Mouse (Mus musculus): ENCODE results near the gene Krtcap2.

Krtcap2 gene

DNA sequence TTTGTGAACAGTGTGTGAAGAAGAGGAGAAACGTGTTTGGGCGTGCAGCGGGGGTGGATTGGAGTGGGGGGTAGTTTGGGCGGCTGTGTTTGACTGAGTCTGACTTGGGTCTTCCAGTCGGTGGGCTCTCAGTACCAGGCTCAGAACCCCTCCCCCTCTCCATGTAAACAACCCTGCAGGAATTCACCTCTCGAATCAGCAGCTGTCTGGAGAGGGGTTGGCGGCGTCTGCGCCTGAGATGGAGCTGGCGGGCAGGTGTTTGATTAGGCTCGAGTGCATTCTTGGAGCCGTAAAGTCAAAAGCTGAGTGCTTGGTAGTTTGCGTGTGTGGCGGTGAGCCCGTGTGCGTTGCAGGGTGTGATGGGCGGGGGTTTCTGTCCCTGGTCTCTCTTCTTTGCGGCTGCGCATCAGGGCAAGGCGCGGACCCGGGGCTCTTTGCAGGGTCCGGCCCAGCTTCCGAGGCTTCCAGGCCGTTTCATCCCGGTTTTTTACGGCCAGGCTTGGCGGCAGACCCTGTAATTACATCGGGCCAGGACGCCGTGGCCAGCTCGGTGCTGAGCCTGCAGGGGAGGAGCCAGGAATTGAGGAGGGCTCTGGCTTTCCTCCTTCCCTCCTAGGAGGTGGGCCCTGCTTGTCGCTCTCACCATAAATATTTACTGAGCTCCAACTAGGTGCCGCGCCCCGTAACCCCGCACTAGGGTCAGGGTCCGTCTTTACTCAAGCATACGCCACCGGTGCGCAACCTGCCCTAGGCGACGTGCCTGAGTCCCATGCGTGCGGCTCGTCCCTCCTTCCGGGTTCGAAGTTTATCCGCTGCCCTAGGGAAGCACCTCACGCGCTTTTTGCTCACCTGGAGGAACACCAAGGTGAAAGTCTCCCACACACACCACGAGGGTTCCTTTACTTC, 35.1 kb downstream of the Krtcap2 start, which contains the start of gene Efna1:
TSS of gene Efna1 (minus strand) at position 537 of the 906 bp plus-strand sequence.
- DNase-seq (ENCODE audit: low spot score in 2 of 2), result peak; percentile 52 to 58

DNA sequence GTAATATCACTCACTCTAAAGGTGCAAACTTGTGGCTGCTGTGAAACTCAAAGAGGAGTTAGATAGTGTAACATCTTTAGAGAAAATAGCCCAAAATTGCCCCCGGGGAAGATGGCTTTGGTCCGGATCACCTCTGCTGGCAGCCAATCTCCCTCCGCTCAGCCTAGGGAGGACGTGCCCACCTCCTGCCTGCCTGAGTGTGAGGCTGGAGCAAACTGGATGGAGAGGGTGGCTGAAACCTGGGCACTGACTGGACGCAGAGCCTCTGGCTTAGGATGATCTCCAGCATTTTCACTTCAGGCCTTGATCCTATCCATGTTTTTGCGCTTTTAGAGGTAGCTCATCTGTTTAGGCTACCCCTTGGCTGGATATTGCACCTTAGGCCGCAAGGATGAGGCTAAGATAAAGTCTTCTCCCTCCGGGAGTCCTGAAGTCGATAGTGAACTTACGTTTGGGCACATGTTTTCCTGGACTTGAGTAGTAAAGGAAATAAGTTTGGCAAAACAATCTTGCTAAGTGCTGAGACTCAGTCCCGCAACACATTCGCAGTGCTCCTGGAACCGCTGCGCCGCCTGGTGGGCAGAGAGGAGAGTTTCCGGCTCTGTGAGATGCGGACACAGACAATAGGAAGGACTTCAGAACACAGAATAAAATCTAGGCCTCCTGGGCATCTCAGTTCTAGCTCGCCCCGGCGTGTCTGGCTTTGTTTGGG, 36.0 kb downstream of the Krtcap2 start:
- DNase-seq (ENCODE audit: low spot score in 2 of 2), result peak; percentile 84 to 90

DNA sequence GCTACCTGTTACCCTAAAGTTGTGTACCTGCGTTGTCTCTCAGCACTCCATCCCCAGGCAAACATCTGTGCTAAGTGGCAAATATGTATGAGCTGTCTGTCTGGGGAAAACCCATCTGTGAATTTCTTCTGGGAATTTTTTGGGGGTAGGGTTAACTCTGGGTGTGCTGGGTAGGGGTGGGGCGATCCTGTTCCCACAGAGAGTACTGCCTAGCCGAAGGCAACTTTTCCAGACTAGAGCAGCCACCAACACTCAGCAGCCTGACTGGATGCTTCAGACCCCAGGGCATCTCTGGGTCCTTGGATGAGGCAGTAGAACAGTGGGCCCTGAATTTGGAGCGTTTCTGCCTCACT, 36.5 kb downstream of the Krtcap2 start:
- DNase-seq (ENCODE audit: low spot score in 2 of 2), result no peak

DNA sequence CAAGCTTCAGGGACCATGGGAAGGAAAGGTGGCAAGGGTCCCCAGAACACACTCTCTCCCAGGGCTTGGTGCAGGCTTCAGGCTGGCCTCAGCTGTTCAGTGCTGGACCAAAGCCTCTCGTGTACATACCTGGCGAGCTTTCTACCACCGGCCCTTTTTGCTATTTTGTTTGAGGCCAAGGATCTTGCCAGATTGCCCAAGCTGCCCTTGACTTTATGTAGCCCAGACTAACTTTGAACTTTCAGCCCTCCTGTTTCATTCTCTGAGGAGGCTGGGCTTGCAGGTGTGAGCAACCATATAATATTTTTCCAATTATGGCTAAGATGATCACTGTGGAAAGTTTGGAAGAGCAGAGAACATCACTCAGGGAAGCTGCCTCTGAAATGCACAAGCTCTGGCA, 38.5 kb downstream of the Krtcap2 start:
- DNase-seq (ENCODE audit: low spot score in 2 of 2), result no peak

DNA sequence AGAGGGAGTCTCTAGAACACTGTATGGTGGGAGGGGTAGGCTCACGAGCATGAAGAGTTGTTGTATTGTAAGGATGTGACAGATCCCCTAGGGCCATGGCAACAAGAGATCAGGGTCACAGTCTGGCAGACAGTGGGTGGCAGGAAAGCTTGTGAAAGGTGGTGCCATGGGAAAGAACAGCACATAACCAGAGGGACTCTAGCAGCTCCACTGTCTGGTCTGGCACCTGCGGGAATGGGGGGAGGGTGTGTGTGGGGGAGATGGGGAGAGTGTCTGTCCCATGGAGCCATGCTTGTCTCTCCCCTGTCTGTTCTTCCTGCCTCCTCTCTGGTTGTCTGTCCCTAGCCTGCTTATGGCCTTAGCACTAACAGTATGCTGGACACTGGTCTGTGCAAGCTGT, 39.8 kb downstream of the Krtcap2 start:
- DNase-seq (ENCODE audit: low spot score in 2 of 2), result no peak

DNA sequence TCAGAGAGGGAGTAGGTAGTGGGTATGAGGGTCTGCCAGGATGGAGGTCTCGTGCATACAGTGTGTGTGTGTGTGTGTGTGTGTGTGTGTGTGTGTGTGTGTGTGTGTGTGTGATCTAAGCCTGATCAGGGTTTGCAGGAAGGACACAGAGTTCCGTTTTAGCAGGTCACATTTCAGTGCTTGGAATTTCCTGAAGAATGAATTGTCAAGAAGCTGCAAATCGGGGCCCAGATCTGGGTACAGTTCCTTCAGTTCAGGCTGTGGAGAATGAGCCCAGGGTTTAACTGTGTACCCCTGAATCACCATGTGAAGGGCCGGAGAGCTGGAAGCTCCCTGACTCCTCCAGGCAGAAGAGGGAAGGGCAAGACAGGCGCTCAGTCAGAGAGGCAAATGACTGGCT, 41.5 kb downstream of the Krtcap2 start:
- DNase-seq (ENCODE audit: low spot score in 2 of 2), result no peak

DNA sequence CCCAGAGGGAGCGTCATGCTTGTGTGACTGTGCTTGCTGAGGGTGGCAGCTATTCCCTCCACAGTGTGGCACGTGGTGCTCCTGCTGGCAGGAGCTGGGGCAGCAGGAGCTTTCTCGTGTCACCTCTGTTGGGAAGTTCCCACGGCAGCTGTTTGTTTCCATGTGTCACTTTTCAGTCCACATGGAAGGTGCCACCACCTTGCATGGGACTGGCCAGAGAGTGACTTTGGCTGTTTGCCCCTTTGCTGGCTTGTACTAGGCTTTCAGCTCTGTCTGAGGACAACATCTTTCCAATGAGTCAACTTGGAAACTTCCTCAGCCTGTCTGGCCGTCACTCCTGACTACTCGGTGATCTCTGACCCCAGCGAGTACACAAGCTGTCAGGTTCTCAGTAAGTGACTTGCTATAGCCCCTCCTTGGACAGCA, 42.8 kb downstream of the Krtcap2 start:
- DNase-seq (ENCODE audit: low spot score in 2 of 2), result no peak

DNA sequence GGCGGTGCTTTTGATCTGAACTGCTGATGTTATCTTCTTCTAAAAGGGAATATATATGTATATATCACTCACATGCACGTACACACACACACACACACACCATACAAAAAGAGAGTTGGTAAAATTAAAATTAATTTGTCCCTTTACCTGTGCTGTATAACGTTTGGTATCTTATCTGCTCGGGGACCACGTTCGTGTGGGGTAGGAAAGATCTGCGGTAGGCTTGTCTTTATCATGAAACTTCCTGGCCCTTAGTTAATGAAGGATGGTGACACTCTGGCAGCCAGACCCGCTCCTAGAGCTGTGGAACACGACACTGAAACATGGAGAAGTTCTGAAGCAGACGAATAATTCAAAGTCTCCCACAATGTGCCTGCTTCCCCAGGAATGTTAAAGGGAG, 46.1 kb downstream of the Krtcap2 start:
- no peak for DNase-seq (ENCODE audit: low spot score in 2 of 2)

DNA sequence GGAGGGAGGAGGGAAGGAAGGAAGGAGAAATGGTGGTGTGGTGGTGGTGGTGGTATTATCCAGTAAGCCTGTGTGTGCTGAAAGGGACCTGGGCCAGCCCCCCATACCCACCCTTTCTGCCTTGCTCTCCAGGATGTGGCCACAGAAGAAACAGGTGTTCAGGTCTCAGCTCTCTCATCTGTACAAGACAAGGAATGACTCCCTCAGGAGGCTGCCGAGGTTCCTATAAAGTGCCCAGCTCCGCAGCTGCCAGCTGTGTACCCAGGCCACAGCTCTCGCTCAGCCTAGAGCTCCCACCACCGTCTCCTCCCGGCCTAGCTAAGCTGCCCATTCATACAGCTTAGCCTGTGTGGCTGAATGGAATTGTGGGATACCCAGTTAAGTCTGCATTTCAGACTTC, 46.5 kb downstream of the Krtcap2 start:
- DNase-seq (ENCODE audit: low spot score in 2 of 2), result no peak

DNA sequence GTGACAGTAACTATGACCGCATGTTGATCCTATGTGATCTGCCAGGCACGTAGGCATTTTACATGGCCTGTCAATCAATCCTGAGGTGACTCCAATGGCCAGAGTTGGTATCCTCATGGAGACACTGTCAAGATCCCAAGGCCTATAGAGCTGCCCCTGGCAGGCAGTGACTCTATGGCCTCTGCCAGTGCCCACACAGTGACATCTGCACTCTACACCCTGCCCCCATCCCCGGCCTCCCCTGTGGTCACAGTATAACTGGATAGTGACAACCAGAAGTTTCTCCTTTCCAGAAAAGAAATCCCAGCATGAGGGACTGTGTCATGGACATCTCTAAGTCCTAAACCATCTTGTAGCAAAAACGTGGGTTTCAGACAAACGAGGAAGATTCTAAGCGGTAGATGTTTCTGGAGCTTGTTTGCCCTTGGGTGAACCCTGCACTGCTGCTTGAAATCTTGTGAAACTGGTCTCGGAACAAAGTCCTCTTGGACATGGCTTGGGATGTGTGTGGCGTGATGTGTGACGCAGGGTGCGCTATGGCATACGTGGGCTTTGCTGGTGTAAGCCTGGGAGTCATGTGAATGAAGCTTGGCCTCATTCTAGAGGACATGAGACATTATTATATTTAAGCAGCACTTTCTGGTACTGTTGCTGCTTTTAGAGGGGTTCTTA, 47.6 kb downstream of the Krtcap2 start:
- no peak for DNase-seq (ENCODE audit: low spot score in 2 of 2)

DNA sequence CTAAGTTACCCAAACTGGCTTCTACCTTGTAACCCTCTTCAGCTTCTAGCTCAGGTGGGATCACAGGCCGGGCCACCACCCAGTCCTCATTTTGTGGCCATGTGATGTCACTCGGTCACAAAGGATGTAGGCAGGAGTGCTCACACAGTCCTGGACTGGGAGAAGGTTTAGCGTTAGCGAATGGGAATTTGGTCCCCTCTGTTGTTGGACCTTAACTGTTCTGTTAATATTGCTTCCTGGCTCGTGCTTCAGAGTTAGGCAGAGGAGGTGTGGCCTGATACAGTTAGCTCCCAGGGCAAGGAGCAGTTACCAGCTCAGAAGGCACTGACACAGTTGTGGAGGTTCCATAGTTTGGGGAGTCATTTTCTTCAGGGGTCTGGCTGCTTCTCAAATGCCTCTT, 48.4 kb downstream of the Krtcap2 start:
- no peak for DNase-seq (ENCODE audit: low spot score in 2 of 2)

DNA sequence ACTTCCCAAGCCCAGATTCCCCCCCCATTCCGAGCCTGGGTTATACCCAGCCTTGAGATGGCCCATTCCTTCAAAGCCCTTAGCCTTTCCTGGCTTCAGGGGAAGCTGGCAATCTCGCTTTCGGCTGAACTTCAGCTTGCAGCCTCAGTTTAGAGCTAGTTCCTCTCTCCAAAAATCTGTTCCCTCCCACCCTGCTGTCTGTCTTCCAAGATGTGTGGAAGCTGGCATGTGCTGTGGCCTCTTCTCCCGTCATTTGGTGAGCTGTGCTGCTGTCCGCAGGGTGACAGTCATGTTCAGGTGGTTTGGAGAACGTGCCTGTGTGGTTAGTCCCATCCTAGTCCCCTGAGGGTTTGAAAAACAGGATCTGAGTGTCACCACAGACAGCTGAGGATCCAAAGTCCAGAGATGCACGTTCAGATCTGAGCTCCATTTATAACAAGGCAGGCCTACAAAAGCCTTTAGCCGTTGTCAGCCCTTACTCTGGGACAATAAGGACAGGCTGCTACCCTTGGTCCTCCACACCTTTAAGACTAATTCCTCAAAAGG, 50.0 kb downstream of the Krtcap2 start:
- DNase-seq (ENCODE audit: low spot score in 2 of 2), result no peak

DNA sequence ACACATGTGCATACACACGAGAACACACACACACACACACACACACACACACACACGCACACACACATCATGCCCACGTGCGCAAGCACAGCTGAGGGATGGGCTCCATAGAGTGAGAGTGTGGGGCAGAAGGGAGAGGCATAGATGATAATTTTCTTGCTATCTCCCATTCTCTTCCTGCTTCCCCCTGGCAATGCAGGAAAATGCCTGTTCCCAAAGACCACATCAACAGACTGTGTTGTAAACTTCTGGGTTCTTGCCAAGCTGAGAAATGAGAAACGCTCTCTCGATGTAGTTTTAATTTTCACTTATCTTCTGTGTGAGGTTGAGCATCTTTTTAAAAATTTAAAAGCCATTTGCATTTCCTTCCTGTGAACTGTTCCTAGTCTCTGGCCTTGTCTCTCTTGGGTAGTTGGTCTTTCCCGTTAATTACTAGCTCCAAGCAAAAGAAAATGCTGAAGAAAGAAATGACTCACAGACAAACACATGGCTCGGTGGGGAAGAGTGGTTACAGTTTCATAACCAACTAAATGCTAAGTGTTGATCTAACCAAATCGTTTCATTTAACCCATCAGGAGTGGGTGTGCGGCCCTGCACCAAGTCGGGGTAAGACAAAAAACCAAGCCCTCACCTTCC, 51.1 kb downstream of the Krtcap2 start:
- DNase-seq (ENCODE audit: low spot score in 2 of 2), result no peak

DNA sequence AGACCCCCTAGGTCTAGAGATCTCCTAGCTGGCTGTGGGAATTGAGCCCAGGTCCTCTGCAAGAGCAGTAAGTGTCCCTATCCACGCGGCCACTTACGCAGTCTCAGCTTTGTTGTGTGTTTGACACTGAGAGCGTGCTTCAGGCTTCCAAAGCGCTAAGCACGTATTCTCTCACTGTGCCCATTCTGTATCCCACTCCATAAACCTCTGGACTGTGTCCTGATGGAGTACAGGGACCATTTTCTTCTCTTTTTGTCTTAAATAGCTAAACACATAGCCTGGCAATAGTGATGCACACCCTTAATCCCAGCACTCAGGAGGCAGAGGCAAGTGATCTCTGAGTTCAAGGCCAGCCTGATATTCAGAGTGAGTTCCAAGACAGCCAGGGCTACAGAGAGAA, 53.1 kb downstream of the Krtcap2 start:
- no peak for DNase-seq (ENCODE audit: low spot score in 2 of 2)

DNA sequence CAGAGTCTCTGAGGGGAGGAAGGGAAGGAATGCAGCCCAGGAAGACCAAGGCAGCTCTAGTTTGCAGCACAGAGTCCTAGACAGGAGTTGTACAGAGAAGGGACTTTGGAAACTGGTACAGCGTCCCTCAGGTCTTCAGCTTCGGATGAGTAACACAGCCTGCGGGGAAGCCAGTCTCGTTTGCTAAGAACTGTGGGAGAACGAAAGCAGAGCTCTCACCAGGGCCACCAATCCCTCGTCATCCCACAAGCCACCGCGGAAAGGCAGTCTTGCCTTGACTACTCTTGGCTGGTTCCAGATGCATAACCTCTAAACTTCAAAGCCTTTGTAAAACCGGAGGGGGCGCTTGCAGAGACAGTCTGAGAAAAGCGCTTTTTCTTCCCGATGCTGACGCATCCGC, 53.7 kb downstream of the Krtcap2 start:
- DNase-seq (ENCODE audit: low spot score in 2 of 2), result peak; percentile 54 to 60
